Mouse (Mus musculus): ENCODE results near the gene Gm17657.
"Not testable (repeated sequence)": the region's sequence is repeated elsewhere in the genome, so short reads cannot be mapped to it uniquely, and the experiment has no call there.

Gm17657 gene

DNA sequence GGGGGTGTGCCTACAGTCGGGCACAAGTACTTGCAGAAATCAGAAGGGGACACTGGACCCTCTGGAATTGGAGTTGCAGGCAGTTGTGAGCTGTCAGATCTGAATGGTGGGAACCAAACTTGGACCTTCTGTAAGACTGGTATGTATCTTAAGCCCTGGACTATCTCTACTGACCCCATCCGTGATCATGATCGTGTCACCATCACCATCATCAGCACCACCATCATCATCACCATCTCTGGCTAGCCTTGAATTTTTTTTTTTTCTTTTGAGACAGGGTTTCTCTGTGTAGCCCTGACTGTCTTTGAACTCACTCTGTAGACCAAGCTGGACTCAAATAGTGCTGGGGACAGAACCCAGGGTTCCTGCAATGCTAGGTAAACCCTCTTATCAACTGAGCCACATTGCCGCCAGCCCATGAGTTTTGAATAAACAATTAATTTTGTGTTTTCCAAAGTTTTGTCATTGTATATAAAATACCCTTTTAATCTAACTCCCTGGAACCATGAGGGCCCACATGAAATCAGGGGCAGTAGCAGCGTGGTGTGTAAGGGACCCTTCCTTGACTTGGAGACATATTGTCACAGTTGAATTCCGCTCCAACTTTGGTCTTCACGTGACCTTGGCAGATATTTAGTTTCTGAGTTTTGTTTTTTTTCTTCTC is 47.3 kb downstream of the Gm17657 start:
- no peak for DNase-seq (ENCODE audit: low spot score in 2 of 2)

DNA sequence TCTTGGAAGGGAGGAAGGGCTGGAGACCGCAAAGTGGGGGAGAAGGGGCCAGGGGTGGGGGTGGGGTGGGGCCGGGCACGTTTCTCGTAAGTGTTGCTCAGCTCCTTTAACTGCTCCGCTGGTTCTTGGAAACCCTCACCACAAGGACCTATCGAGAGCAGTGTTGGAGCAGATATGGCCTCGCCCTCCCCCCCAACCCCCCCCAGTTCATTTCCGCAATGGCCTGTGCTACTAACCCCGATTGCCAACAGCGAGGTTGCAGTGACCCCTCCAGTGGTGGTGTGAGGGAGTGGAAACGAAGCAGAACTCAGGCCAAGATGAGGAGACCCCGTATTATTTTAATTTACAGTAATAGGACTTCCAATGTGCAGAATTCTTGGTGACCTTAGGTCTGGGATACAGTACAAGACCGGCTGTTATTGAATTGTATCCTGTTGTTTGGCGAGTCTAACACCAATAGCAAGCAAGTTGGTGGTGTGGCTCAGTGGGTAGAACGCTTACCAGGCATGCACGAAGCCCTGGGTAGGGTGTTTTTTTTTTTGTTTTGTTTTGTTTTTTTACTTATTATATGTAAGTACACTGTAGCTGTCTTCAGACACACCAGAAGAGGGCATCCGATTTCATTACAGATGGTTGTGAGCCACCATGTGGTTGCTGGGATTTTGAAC is 48.5 kb downstream of the Gm17657 start:
- DNase-seq (ENCODE audit: low spot score in 2 of 2): no peak

DNA sequence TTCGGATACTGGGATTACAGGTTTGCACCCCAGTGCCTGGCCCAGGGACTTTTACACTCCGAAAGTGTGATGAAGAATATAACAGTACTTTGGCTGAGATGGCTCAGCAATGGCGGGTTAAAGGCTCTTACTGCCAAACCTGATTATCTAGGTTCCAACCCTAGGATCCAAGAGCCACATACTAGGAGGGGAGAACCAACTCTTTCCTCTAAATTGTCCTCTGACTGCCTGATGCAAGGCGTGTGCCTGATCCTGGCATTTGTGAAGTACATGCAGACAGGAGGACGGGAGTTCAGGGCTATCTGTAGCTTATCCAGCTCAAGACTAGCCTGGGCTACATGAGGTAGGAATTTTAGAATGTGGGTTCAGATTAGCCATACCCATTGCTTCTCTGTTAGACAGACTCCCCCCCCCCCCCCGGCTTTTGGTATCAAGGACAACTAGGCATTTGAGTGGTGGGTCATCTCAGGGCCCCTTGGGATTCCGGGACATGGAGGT is 49.1 kb downstream of the Gm17657 start:
- no peak for DNase-seq (ENCODE audit: low spot score in 2 of 2)

DNA sequence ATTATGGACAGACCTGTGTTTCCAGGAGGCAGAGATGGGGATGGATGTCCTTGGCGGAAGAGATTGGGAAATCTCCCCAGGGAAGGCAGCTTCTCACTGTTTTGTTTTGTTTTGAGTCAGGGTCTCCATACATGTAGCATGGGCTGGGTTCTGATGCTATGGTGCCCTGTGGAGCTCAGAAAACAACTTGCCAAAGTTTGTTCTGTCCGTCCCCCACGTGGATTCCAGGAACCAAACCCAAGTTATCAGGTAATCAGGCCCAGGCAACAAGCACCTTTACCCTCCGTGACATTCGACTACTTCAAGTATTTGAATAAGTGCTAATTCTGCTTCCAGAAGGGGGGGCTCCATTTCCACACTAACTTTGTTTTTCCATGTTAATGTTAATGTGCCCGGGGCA is 49.9 kb downstream of the Gm17657 start:
- no peak for DNase-seq (ENCODE audit: low spot score in 2 of 2)

DNA sequence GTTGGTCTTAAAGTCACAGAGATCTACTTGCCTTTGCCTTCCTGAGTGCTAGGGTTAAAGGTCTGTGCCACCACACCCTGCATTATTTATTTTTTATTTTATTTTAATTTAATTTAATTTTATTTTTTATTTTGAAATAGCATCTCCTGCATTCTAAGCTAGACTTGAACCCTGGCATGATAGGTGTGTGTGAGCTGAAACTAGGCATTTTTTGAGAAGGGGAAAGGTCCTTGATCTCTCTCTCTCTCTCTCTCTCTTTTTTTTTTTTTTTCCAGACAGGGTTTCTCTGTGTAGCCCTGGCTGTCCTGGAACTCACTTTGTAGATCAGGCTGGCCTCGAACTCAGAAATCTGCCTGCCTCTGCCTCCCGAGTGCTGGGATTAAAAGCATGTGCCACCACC is 50.5 kb downstream of the Gm17657 start:
- not testable (repeated sequence) for DNase-seq (ENCODE audit: low spot score in 2 of 2)

DNA sequence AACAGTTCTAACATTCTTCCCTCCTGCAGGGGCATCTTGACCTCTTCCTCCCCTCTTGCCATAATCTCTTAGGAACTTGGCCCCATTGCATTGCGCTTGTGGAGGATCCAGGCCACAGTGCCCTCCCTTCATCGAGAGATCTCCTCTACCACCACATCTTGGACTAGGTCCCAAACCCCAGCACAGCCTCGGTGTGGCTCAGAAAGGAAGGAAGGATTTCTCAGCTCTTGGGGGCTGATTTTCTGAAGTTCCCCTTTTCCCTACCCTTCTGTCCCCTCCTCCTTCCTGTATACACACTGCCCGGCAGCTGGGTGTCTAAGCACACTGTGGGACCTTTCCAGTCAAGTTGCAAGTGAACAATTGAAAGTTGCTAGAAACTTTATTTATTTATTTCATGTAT is 51.4 kb downstream of the Gm17657 start:
- DNase-seq (ENCODE audit: low spot score in 2 of 2): no peak

DNA sequence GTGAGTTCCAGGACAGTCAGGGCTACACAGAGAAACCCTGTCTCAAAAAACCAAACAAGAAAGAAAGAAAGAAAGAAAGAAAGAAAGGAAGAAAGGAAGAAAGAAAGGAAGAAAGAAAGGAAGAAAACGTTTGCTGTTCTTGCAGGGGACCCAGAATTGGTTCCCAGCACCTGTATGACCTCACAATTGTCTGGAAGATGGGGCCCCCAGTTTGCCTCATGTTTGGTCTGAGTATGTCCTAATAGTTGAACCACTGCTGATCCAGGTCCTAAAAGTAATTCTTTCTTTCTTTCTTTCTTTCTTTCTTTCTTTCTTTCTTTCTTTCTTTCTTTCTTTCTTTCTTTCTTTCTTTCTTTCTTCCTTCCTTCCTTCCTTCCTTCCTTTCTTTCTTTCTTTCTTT is 52.0 kb downstream of the Gm17657 start:
- DNase-seq (ENCODE audit: low spot score in 2 of 2): not testable (repeated sequence)

DNA sequence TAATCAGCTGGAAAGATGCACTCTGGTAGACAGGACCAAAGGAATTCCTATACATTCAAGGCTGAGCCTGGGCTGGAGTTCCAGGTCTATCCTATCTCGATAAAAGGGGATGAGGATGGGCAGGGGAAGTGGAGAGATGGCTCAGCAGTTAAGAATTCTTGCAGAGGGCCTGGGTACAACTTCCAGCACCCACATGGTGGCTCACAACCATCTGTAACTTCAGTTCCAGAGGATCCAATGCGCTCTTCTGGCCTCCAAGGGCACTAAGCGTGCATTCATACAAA is 52.4 kb downstream of the Gm17657 start:
- no peak for DNase-seq (ENCODE audit: low spot score in 2 of 2)

DNA sequence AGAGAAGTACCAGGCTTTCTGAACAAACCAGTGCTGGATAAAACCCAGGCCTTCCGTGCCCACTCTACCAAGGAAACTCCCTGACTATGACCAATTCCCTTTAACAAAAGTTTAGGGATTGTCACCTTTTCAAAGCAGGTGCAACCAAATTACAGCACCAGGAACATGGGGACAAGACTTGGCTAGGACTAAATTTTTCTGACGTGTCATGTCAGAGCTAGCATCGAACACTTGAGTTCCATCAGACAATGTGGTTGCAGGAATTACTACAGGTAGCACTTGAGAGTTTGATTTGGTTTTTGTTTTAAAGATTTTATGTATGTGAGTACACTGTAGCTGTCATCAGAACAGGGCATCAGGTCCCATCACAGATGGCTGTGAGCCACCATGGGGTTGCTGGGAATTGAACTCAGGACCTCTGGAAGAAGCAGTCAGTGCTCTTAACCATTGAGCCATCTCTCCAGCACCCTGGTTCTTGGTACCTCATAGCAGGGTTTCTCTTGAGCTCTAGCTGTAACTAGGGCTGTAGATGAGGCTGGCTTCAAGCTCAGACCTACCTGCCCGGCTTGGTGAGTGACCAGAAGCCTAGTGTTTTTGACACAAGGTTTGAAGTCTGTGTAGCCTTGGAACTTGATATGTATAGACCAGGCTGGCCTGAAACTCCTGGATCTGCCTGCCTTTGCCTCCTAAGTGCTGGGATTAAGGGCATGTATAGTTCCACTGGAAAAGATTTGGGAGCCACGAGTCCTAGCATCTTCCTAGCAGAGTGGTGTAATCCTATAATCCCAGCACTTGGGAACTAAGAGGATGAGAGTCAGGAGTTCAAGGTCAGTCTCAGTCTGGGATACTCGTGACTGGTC is 53.0 kb downstream of the Gm17657 start:
- no peak for DNase-seq (ENCODE audit: low spot score in 2 of 2)

DNA sequence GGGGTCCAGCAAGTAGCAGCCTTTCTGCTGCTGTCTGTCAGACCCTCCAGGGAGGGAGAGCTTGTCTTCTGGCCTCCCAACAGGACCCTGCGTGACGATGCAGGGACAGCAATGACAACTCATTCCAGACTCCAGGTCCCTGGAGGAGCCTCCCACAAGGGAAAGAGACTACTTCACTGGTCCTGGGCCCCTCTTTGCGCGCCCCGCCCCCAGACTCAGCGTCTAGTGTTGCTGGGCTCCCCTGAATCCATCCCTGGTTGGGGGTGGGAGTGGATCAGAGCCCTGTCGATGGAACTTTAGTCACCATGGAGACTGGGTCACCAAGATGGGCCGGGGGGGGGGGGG is 54.7 kb downstream of the Gm17657 start:
- DNase-seq (ENCODE audit: low spot score in 2 of 2): no peak

DNA sequence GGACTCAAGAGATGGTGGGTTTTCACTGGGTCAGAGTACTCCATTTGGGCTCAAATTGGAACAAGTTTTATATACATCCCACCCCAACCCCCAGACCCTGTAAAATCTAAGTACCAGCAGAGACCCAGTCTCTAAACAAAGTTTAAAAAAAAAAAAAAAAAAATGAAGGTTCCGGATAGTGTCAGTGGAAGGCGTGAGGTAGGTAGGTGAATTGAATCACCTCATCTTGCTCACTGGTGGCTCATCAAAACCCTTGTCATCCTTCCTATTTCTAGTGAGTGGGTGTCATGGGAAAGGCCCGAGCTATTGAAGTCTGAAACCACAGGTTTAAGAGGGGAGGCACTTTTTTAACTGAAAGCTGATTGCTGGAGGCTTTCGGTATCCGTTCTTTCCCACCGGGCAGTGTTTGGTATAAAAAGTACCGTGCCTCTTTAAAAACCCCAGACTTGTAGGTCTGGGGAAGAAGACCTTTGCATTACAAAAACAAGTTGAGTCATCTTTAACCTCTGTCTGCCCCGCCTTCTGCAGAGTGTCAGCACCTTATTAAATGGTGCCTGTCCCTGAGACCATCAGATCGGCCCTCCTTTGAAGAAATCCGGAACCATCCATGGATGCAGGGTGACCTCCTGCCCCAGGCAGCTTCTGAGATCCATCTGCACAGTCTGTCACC is 55.2 kb downstream of the Gm17657 start:
- no peak for DNase-seq (ENCODE audit: low spot score in 2 of 2)

DNA sequence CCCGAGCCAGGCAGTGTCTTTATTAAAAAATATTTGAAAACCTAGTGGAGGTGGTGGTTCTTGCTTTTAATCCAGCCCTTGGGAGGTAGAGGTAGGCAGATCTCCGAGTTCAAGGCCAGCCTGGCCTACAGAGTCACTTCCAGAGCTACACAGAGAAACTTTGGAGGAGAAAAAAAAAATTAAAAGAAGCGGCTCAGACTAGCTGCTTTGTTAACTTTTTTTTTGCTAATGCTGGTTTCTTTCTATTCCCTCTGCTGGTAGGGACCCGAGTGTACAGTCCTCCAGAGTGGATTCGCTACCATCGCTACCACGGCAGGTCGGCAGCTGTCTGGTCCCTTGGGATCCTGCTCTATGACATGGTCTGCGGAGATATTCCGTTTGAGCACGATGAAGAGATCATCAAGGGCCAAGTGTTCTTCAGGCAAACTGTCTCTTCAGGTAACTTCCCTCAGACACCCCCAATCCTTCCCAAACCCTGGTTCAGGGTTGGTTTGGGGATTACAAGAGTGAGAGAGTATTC is 55.9 kb downstream of the Gm17657 start:
- no peak for DNase-seq (ENCODE audit: low spot score in 2 of 2)

DNA sequence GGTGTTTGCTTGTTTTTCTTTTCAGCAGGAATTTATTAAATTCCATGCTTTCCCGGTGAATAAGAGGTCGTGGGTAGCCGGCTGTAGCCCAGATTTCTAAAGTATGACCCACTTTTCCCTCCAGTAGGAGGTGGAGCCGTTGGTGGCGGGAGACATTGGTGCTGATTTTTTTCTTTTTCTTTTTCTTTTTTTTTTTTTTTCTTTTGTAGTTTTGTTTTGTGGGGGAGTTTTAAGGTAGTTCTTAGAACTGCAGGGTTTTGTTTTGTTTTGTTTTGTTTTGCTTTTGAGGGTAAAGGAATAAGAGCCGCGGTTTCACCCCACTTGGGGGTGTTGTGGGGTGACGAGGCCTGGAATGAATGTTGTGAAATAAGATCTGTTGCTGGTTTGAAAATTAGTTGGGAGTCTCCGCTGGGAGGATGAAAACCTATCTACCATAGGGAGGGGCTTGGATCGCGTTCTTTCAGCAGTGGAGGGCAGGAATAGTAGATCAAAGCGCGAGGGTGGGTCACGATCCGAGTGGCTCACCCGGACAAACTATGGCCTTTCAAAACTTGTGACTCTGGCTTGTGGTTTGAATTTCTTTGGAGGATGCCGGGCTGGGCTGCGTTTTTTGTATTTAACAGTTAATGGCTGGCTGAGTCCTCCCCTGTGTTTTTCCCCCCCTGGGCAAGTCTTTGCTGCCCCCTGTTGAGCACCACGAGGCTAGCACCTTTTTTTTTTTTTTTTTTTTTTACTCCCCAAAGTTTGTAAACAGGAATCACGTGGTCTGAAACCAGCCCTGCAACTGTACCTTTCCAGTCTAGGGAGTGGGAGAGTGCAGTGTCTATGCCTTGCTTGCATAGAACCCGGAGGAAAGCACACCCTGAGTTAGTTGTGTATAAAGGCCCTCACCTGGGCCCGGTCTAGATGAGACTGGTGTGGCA is 56.9 kb downstream of the Gm17657 start:
- peak in 1 of 2 experiments; percentile 43 for DNase-seq (ENCODE audit: low spot score in 2 of 2)

DNA sequence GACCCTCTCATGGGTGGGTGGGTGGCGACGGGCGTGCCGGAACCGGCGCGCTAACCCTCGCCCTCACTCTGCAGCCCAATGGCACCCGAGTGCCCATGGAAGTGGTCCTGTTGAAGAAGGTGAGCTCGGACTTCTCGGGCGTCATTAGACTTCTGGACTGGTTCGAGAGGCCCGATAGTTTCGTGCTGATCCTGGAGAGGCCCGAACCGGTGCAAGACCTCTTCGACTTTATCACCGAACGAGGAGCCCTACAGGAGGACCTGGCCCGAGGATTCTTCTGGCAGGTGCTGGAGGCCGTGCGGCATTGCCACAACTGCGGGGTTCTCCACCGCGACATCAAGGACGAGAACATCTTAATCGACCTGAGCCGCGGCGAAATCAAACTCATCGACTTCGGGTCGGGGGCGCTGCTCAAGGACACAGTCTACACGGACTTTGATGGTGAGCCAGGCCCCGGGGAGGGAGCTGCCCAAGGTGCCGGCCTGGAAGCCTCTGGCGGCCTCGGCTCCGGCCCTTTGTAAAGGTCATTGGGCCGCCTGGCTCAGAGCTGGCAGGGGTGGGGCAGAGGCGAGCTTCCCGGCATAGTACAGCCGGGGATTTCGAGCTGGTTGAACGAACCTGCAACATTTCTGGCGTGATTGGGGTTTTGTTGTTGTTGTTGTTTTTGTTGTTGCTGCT is 57.7 kb downstream of the Gm17657 start:
- DNase-seq (ENCODE audit: low spot score in 2 of 2): peak in 1 of 2 experiments; percentile 15

DNA sequence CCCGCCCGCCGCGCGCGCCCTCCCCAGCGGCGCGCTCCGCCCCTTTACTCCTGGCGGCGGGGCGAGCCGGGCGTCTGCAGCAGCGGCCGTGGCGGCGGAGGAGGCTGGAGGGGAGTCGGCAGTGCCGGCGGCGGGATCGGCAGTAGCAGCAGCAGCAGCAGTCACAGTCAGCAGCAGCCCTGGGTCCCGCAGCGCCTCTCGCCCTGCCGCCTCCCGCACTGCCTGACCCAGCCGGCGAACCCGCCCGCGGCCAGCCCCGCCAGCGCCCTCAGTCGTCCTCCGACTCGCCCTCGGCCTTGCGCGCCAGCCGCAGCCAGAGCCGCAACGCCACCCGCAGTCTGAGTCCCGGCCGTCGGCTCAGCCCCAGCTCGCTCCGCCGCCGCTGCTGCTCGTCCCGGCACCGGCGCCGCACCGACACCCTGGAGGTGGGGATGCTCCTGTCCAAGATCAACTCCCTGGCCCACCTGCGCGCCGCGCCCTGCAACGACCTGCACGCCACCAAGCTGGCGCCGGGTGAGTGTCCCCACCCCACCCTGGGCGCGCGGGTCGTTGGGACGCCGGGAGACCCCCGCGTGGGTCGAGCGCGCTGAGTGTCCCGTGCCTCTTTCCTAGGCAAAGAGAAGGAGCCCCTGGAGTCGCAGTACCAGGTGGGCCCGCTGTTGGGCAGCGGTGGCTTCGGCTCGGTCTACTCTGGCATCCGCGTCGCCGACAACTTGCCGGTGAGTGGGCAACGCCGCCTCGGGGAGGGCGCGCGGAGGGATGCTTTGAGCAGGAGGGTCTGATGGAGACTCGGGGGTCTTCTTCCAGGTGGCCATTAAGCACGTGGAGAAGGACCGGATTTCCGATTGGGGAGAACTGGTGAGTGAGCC is 58.5 kb downstream of the Gm17657 start, which contains the start of gene Pim1:
Pim1 (plus strand) TSS at position 41 of the 869 bp plus-strand sequence.
- DNase-seq (ENCODE audit: low spot score in 2 of 2): peak in 1 of 2 experiments; percentile 30

DNA sequence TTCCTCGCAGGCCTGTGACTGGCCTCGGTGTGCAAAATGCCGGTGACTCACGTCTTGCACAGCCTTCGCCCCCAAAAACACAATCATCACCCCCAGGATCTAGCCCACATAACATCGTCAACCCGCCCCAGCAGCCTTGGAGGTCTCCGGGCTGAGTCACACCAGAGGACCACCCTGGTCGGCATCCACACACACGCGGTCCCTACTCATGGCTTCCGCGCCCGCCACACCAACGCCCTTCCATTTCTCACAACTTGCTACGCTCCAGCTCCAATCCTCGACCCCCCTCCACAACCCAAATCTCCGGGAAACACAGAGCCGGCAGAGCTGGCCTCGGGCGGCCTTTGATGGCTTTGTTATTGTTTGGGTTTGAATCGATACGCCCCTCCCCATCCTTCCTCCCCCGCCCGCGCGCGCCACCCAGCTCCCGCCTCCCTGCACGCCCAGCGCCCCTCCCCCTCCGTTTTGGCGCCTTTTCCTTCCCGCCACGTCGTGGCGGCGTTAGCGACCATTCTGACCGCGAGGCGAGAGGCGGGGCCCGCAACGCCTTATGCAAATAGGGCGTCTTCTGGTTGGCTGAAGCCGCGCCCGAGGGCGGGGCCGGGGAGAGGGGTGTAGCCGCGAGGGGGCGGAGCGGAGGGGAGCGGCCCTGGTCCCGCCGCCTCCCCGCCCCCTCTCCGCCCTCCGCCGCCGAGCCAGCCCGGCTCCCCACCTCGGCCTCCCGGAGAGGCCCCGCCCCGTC is 59.3 kb downstream of the Gm17657 start:
- DNase-seq (ENCODE audit: low spot score in 2 of 2): peak; percentile 86 to 94

DNA sequence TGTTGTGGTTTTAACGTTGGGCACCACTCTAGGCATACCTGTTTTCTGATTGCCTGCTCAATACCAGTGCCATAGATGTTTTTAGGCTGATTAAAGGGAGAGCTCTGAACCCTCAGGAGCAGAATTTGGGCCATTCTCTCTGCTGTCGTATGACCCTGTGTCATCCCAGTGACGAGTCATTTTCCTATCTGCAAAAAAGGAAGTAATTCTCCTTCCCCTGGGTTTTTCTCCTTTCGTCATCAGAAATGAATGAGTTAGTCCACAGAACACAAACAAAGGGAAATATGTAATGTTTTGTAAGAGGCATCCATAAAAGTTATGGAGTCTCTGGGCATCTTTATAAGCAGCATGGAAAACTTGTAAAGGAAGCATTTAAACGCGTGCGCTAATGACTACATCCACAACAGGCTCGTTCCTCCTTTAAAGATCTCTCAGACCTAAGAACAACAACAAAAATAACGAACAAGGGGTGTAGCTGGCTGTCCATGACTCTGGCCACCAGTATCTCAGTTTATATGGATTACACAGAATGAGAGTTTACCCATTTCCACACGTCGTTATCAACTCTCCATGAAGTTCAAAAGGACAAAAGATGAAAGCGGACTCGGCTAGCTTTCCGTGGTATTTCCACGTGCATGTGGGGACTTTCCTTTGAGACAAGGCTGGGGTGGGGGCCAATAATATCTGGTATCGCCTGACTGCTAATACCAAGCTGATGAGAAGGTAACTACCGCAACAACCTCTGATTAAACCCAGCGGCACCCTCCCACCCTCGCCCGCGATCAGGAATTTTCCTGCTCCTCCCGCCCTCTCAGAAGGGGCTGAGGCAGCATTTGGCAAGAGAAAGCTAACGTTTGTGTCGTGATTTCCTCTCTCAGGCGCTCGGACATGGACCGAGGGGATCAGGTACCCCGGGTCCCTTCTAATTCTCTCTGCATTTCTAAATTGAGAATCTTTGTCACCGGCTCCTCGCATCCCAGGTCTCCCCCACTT is 60.2 kb downstream of the Gm17657 start:
- DNase-seq (ENCODE audit: low spot score in 2 of 2): no peak
